Mouse (Mus musculus) bone marrow macrophage, adult 2 months (primary cell): ENCODE data around the gene Slc25a17. TPM values are rescaled to one million over a fixed set of nuclear protein-coding genes. Genes with fewer than 3 reads are reported as not detected.

Experiments used
- H3K27ac ChIP-seq: 2 replicates; pipeline ENCODE4 v1.5.1; 2012; ENCODE audit warnings: low read depth, low read length; ENCODE audit not compliant: insufficient read depth
- H3K4me1 ChIP-seq: 2 replicates; pipeline ENCODE4 v1.6.1; 2012; ENCODE audit warnings: low read length; ENCODE audit not compliant: control insufficient read depth, insufficient read depth
- H3K4me3 ChIP-seq: 2 replicates; pipeline ENCODE4 v1.5.1; 2012; ENCODE audit warnings: mild to moderate bottlenecking, low read length, moderate library complexity; ENCODE audit not compliant: insufficient read depth
- CTCF ChIP-seq: IDR thresholded peaks from 2 replicates; pipeline ENCODE4 v1.5.1; 2012; ENCODE audit warnings: low read depth, mild to moderate bottlenecking, low read length, moderate library complexity
- POLR2A ChIP-seq: IDR thresholded peaks from 2 replicates; pipeline ENCODE4 v1.6.1; 2012; ENCODE audit warnings: mild to moderate bottlenecking, low read depth, low read length, borderline replicate concordance
- polyA plus RNA-seq: library from polyadenylated mRNA; stranded (reverse); fragments of >200 nt; gene quantifications from 2 replicates; pipeline ENCODE4 v1.2.4, GENCODE M21; 2012; ENCODE audit not compliant: missing spikeins, insufficient read depth, insufficient read length

Slc25a17 gene
- 38.0 and 42.7 TPM in 2 replicates for polyA plus RNA-seq

- peak within 1 kb of the TSS; percentile 73 for H3K4me3 ChIP-seq
- H3K4me1 ChIP-seq: peaks cover 30% of the 10 kb centered on the region
- H3K27ac ChIP-seq: peak within 1 kb of the TSS; percentile 89
- TF ChIP-seq CTCF (no peak), POLR2A (no peak)
Observed at GRCm38 (mm10) chr15:81360345-81361021, at the start of gene Slc25a17. Gene Slc25a17, minus strand, starts transcription at chr15:81360812.

GRCm38 (mm10) chr15:81408199-81408598, 47.6 kb upstream of the Slc25a17 start, which contains the start of gene Dnajb7:
Gene Dnajb7, minus strand, starts transcription at chr15:81408299.
- H3K4me1 ChIP-seq: peaks cover 6% of the 10 kb centered on the region
- TF ChIP-seq POLR2A (no peak), CTCF (no peak)
- no peak within 1 kb of the TSS for H3K4me3 ChIP-seq
- no peak within 1 kb of the TSS for H3K27ac ChIP-seq

GRCm38 (mm10) chr15:81405008-81405407, 44.4 kb upstream of the Slc25a17 start:
- Histone ChIP-seq H3K4me1 (peaks cover 12% of the 10 kb centered on the region), H3K4me3 (no peak overlapping the region), H3K27ac (no peak overlapping the region)
- TF ChIP-seq CTCF (no peak), POLR2A (no peak)

GRCm38 (mm10) chr15:81399638-81400315, 39.2 kb upstream of the Slc25a17 start, which contains the start of the genes St13 and Xpnpep3:
Gene St13, minus strand, starts transcription at chr15:81400077.
Gene Xpnpep3, plus strand, starts transcription at chr15:81400138.
- H3K27ac ChIP-seq: peak within 1 kb of the TSS; percentile 99
- peak within 1 kb of the TSS; percentile 97 for H3K4me3 ChIP-seq
- peaks cover 19% of the 10 kb centered on the region for H3K4me1 ChIP-seq
- no peak for TF ChIP-seq POLR2A
- no peak for TF ChIP-seq CTCF

- no peak for TF ChIP-seq CTCF
- no peak for TF ChIP-seq POLR2A
- H3K27ac ChIP-seq: peak overlapping the region; percentile 80
- H3K4me3 ChIP-seq: peak overlapping the region; percentile 97
- H3K4me1 ChIP-seq: peaks cover 21% of the 10 kb centered on the region
Observed at GRCm38 (mm10) chr15:81399297-81399637, 38.7 kb upstream of the Slc25a17 start.

DNA sequence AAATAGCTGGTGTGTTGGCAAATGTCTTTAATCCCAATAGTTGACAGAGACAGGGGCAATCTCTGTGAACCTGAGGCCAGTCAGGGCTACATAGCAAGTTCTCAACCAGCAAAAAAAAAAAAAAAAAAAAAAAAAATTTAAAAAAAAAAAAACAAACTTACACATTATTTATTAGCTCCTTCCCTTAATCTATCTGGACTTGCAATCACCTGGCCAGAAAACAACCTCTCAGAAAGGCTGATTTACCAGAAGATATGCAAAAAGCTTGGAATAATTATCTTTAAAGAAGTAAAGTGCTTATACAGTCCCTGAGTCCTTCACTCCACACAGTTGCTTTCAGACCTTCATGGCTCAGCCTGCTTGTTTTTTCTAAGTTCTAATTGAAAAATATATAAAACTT, 37.6 kb upstream of the Slc25a17 start:
- no peak for TF ChIP-seq CTCF
- no peak for TF ChIP-seq POLR2A
- Histone ChIP-seq H3K4me3 (peak overlapping the region; percentile 97), H3K4me1 (peaks cover 29% of the 10 kb centered on the region), H3K27ac (no peak overlapping the region)

- Histone ChIP-seq H3K27ac (no peak overlapping the region), H3K4me3 (no peak overlapping the region), H3K4me1 (peaks cover 43% of the 10 kb centered on the region)
- TF ChIP-seq POLR2A (no peak), CTCF (no peak)
Observed at GRCm38 (mm10) chr15:81394211-81394915, 33.8 kb upstream of the Slc25a17 start.

- Histone ChIP-seq H3K4me1 (peaks cover 44% of the 10 kb centered on the region), H3K4me3 (peak overlapping the region; percentile 29; the same call in 1 of the 2 replicates), H3K27ac (peak overlapping the region; percentile 47; the same call in 1 of the 2 replicates)
- no peak for TF ChIP-seq CTCF
- TF ChIP-seq POLR2A: no peak
Observed at GRCm38 (mm10) chr15:81392997-81393396, 32.4 kb upstream of the Slc25a17 start.

GRCm38 (mm10) chr15:81386327-81386726, 25.7 kb upstream of the Slc25a17 start:
- Histone ChIP-seq H3K4me3 (no peak overlapping the region), H3K27ac (no peak overlapping the region), H3K4me1 (peaks cover 17% of the 10 kb centered on the region)
- TF ChIP-seq POLR2A: no peak
- TF ChIP-seq CTCF: peak; percentile 30; the same call in 1 of the 2 replicates
